Mouse (Mus musculus): Measurements from ENCODE around the gene 1600015I10Rik.

DNA sequence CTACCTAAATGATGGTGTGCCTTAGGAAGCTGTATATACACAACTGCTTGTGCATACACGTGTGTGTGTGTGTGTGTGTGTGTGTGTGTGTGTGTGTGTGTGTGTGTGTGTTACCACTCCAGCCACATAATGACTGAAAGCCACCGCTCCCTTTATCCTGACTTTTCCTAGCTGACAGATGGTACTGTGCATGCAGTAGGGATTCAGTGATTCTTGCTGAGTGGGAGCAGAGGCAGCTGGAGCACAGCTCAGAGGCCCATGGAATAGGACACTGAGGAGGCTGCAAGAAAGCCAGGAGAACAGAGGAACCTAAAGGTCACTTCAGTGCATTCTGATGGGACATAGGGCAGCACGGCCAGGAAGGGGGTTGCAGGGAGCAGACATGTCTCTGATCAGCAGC, 52.6 kb downstream of the 1600015I10Rik start:
- TF ChIP-seq TAL1 (IDR thresholded peaks at IDR 0.05; ENCODE audit: low read length), result no peak
- no peak for TF ChIP-seq GATA1 (IDR thresholded peaks at IDR 0.05; ENCODE audit: low read length)

Measured in erythroblast, embryonic 14.5 days (primary cell).